Mouse (Mus musculus) urinary bladder, postnatal 14 days (tissue): ENCODE results near the gene Magi2.
A peak's percentile ranks its signal among the peaks of the same experiment; 100 is the strongest.

ENCODE experiments used
- DNase-seq: peaks from one replicate; pipeline ENCODE4 v3.0.0; 2021; ENCODE audit warnings: low spot score

The Magi2 gene

DNA sequence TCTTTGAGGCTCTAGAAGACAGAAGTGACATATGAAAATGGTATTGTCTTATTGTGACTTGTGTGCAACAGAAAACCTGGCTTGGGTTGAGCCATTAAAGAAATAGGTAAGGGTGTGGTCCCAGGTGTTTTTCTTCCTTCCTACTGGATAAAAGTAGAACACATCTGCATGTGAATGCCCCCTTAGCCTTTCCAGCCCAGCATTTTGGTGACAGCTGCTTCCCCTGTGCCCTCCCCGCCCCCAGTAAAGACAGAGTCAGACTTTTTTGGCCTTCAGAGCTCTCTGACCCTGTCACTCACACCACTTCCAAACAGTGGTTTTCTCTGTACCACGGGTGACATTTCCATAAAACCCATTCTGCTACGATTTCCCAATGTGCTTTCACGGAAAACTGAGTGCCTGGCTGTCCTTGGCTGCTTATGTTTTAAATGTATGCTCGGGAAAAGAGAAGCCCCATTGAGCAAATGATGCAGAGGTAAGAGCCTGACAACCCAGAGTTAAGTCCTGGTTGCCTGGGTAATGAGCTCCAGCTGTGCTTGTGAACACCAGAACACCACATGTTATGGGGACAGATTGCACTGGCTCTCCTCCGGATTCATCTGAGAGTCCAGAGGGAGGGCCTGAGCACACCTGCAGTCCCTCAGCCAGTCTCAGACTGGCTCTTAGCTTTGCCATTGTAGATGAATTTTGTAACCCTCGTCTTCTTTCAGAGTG is 1377.1 kb downstream of the Magi2 start:
- DNase-seq = no peak

DNA sequence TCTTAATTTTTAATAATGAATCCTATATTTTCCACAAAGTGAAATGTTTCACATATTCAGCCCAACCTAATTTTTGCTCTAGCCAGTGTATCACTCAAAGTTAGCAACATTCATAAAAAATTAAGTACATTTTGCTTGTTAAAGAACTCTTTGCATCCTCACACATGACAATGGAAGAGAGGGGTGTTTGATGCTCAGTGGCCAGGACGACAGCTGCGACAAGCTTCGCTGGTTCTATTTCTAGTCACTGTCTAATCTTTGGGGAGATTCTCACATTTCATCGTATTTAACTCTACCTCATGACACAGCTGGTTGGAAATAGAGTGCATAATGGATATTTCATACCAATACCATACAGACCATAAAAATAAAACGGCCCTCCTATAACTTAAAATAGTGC is 1379.7 kb downstream of the Magi2 start:
- DNase-seq = no peak

DNA sequence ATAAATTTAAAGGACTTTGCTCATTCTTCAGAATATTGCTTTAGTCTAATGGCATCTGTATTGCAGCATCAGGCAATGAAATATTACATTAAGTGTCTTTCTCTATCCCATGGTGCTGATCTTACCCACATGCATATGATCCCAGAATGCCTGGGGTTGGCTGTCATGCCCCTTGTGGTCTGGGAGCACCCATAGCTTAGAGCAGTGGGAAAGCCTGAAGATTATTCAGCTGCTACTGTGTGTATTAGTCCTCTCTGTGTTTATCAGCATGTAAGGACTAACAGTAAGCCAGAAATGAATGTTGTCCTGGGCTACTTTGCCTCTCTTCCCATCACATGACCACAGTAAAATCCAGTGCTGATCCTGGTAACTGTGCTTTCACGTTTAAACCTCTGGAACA is 1380.7 kb downstream of the Magi2 start:
- no peak for DNase-seq

DNA sequence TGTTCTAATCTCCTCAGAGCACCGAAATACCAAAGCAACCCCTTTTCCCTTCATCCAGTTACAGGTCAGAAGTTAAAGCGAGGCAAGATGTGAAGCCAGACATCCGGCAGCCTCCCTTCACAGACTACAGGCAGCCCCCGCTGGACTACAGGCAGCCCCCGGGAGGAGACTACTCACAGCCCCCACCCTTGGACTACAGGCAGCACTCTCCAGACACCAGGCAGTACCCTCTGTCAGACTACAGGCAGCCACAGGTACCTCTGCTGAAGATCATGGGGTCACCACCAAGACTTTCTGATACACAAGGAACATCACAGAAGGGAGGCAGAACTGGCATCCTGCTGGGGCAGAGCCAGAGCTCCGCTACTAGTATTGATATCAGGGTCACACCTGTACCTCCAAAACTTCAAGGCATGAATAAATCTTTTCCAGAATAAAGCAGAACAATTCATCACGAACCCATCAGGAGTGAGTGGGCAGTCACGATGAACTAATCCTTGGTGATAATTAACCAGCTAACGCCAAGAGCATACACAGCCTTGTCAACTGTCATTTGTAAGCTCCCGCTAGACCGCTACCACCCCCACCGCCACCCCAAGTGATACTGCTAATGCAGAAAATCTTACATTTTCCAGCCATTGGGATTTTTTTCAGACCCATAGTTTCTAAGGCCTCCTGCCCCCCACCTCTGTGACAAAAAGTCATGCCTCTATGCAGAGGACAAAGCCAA is 1382.5 kb downstream of the Magi2 start:
- DNase-seq = no peak

DNA sequence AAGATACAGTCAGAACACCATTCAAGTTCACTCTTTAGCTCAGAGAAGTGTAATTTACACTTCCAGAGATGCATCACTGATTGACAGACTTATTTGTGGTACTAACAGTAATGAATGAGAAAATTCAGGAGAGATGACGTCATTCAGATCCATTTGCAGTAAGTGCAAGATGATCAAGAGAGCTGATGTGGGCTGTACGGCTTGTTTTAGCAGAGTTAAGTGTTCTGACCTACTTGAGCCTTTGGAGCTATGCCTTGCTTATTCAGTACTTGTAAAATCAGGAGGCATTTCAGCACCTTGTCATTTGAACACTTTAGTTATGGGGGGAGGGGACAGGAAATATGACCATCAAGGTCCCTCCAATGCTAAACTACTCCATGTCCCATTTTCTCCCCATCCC is 1383.8 kb downstream of the Magi2 start:
- no peak for DNase-seq

DNA sequence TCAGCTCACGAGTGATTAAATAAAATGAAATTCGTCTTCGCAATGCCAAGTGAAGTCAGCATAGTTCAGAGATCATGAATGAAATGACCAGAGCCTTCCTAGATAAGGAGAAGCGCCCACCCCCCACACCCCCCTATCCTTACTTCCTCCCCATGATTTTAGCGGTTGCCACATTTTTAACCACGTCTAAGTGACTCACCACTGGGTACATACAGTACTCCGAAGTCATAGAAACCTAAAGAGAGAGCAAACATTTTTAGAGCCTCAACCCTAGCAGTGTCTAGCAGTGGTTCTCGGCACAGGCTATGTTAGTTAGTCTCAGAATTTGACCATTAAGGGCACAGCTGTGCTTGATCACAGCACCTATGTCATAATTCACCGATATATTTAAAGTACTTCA is 1385.8 kb downstream of the Magi2 start:
- DNase-seq = no peak

DNA sequence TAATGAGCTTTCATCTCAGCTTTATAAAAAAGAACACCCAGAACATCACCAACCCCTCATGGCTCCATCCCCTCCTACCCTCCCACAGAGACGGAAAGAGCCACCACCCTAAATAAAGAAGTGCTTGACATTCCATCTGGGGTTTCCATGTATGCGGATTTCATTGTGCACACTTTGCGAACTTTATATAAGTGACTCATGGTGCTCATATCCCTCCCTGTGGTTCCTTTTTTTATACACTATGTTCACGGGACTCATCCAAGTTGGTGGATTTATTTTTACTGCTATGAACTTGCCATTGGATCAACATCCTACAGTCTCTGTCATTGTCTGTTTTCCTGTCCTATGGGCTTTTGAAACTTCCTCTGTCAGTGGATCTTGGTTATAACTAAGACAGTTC is 1388.1 kb downstream of the Magi2 start:
- no peak for DNase-seq

DNA sequence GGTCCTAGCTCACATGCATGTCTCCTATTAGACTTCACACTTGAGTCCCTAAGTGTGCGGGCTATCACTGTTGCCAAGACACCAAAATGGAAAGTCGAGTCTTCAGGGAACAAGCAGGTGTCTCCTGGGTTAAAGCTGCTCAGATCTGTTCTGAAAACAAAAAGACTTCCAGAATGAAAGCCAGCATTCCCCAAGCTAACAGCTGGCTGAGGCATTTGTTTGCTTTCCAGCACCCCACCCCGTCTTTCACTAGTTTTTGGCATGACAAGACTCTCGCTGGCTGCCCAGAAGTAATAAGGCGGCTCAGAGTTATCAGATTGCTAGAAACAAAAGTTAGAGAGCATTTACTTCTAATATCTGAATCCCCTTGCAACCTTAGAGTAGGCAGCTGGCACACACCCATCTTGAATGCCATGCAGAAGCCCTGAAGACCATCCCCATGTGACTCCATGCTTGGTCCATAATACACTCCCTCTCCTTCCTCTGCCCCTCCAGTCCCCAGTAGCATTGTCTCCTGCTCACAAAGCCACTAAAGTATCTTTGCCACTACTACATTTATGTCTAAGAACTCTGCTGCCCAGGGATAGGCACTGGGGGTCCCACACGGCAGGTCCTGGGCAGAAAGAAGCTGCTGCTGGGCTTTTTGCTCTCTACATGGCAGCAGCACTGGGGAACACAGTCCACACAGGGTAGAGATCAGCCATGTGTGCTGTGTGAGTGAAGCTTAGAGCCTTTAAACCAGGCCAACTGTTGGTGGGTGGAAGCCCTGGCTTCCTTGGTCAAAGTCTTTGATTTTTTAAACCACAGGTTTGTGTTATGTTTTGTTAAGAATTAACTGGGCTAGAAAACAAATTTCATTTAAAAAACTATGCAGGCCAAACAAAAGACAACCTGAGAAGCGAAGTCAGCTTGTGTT is 1394.0 kb downstream of the Magi2 start:
- peak; percentile 51 for DNase-seq

DNA sequence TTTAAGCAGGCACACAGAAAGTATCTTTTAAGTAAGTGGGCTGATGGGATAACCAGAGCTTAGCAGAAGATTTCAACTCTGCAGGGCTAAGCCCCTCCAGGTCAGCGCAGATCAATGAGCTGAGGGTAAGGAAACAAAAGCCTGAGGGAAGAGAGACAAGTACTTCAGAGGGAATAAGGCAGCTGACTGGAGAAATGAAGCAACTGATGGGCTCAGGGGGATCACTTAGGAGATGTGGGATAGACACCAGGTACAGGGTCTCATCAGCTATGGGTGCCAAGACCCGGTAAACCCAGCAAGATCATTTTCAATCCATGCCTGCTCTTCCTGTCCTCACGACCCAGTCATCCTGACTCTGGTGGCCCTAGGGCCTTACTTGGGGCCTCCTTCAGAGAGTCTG is 1395.6 kb downstream of the Magi2 start:
- DNase-seq = no peak

DNA sequence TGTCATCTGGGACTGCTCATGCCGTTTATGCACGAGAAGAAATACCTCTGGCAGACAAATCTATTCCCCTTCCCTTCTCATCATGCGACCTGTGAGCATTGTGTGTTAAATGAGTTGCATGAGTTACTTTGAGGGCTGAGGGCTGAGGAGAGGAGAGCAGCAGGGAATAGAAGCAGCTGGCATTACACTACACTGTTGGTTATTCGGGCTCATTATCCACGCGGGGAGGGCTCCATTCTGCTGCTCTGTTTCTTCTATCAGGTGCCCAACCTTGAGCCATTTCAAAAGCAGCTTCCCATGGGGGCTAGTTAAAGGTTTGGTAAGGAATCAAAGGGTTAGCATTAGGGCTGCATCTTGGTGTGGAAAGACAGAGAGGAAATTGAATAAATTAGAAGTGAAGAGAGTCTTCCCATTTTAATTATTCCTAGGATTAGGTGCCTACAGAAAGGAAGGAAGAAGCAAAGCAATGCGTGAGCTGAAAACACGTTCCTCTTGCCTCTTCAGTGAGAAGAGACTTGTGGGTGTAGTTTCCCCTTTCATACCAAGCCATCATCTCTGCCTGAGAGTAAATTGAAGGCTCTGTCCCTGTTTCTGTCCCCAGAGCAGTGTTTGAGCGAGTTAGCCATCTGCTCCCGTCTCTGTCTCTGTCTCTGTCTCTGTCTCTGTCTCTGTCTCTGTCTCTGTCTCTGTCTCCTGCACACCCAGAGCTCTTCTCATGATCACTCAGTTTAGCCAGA is 1396.2 kb downstream of the Magi2 start:
- no peak for DNase-seq

DNA sequence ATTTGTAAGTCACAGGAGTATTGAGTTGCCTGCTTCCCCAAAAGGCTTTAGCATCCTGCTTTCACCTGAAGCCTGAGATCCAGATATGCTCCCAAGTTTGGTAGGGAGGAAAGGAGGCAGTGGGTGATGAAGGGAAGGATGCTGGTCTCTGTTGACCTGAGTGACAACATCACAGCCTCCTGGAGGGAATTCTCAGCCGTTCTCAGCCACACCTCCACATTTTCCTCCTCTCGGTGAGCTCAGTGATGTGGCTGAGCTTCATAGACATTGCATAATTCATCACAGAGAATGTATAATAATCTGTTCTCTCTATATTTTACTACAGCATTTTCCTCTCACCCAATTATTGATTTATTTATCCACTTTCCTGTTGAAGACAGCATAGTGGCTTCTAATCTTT is 1398.3 kb downstream of the Magi2 start:
- no peak for DNase-seq

DNA sequence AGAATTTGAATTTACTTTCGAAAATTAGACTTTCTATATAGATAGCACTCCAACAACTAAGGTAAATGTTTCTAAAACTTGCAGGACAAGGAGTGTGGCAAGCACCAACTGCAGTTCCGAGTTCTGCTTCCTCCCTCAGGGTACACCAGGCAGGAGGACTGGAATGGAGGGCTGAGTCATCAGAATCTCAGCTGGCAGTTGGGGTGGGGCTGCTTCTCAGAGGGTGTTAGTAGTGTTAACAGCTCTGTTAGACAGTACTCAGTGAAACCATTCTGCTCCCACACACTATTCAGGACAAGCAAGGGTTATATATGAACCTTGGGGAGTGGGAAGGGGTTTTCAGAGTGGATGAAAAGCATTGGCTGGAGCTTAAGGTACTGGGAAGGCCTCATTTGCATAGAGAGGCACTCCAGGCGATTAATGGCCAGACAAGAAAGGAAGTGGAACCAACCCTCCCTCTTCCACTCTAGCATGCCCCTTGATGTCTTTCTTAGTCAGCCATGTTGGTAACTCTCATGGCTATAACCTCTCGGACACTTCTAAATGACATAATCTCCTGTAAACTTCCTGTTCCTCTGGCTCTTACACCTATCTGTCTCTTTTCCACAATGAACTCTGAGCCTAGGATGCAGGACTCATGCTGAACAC is 1402.2 kb downstream of the Magi2 start:
- no peak for DNase-seq

DNA sequence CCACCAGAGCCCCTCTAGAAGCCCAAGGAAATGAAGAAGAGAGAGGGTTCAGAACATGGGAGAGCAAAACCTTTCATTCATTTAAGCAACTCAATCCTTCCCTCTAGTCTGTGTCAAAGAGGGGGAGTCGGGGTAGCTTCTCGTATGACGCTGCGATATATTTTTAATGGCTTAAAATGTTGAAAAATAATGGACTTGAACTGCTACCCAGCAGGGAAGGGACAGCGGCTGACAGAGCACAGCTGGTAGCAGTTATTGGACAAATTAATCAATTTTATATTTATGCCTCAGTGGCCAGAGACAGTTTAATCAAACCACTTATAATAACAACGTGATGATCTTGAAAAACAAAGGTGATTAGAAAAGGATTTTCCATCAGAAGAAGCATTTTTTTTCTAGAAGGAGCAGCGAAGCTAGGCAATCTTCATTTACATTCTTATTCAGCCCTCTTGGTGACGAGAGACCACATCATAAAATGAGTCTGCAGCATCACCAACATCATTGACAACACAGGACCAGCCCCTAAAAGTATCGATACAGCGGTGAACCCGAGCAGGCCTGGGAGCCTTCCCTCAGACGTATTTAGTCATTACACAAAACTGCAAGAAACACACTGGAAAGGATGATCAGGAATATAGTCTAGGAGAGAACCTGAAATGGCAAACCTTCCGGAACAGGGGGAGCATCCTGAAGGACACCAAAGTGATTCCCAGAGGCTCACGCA is 1407.4 kb downstream of the Magi2 start:
- DNase-seq = no peak

DNA sequence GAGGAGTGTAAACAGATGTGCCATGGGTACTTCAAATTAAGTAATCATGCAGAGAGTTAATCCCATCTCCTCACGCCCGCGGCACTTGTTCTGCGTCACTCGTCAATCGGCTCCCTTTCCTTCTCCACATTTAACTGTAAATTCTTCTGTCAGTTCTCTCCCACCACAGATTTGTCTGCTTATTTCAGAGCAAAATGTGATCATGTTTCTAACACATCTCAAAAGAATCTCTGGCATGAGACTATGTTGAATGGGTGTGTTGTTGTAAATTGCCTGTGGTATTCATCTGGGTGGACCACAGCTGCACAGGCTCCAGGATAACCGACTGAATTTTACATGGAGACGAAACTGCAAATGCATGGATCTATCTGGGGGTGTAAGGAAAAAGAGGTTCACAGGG is 1408.0 kb downstream of the Magi2 start:
- DNase-seq = no peak

DNA sequence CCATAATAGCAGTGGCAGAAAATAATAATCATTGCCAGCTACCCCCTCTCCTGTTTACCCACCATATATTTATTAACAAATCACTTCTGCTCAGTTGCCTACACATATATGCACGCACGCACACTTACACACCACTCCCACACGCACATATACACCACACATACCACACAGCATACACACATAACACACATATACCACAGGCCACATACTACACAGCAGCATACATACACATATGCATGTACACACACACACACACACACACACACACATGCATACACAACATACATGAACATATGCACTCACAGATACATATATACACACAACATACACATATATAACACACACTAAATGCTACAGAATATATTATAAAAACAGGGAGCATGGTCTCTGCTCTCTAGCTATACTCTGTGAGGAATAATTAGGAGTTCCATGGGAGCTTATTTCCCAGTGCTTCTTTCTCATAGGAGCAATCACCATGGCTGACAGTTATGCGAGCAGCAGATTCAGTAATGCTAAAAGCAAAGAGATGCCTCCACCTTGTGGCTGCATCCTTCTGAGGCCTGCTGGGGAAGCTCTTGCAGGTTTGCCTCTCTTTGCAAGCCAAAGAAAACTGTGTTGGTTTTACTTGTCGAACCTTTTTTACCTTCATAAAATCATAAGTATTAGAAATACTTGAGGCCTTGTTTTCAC is 1410.6 kb downstream of the Magi2 start:
- peak; percentile 28 for DNase-seq

DNA sequence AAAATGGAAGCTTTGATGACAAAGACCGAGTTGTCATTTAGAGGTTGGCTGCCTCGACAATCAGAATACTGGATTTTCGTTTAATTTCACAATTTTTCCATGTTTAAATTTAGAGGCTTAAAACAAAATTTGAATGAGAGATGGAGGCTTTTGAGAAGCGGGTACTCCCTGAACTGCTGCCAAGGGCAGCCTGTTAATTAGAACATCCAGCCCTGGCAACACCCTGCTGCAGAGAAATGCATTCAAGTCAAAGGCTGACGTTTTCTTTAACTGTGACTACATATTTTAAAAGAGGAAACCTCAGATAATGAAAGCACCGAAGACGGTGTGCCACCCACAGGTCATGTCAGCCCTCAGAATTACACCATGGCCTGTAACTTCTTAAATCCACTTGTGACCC is 1415.4 kb downstream of the Magi2 start:
- no peak for DNase-seq

DNA sequence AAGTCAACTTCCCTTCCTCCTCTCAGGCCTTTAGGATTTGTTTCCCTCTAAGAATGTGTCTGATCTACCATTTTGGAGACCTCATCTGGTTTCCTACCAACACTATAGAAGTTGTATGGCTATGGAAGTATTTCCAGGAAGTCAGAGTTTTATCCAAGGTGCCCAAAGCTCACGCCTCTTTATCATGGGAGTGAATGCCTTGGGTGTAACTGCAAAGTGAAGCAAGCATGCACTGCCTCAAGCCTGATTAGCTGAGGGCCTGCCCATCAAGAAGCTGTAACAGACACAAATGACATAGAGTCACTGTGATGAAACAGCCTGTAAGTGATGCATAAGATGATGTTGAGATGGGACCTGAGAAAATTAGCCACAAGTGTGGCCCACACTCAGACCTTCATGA is 1416.9 kb downstream of the Magi2 start:
- DNase-seq = no peak

DNA sequence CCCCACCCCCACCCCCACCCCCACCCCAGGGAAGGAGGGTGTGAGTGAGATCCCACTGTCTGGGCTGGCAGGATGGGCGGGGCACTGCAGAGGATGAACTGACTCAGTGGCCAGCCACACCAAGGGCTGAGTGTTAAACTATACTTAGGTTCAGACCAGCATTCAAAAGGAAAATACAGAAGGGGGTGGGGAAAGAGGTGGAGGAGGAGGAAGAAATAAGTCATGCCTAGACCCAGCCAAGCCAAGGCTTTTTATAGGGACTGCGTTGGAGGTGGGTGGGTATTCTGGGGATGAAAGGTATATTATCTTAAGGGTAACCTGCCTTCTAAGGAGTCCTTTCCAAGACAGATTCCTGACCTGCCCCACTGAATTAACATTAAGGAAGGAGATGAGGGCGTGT is 1420.1 kb downstream of the Magi2 start:
- DNase-seq = no peak

DNA sequence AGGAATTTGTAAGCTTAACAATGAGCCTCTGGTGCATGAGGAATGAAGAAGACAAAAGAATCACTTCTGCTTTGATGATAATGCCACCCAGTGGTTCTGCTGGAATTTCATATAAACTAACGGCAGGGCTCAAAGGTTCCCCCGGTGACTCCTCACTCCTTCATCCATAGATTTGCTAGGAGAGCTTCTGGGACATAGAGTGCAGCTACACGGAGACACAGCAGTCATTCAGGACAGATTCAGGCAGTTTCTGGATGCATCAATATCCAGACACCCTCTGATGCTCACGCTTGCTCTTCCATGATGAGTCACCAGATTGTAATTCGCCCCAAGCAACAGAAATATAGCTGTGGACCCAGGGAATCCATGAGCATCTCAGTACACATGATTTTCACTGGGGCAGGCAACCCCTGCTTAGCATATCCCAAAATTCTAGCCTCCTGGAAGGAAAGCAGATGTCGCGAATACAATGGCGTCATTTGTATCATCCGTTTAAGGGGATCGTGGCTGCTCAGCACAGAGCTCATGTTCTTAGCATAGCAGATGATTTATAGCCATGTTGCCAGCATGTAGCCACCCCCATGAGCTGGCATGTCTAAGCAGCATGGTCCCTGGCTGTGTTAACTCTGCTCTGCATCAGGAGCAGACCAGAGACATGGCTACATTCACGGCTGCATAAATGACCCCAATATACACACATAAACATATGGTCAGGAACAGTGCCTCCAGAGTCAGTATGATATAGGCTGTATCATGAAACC is 1426.8 kb downstream of the Magi2 start:
- no peak for DNase-seq
